Mouse (Mus musculus) MEL (cell line): Measurements from ENCODE around the gene Bsnd.

Source experiments
- CTCF ChIP-seq, 3 experiments: IDR thresholded peaks in 2 of 3; conservative IDR thresholded peaks in 1 of 3; 2 replicates each; pipeline ENCODE4 v1.5.1; 2011 to 2012; ENCODE audit warnings: low read length in 3 of 3, low read depth in 2 of 3, mild to moderate bottlenecking in 2 of 3, improper control_type of control experiment in 1 of 3, inconsistent platforms in 1 of 3, mixed read lengths in 1 of 3, moderate library complexity in 1 of 3; ENCODE audit not compliant: control insufficient read depth in 1 of 3, insufficient read depth in 1 of 3, poor library complexity in 1 of 3, severe bottlenecking in 1 of 3
- POLR2A ChIP-seq, 2 experiments: IDR thresholded peaks; 2 replicates each; pipeline ENCODE4 v1.6.1; 2011 to 2012; ENCODE audit warnings: low read length in 2 of 2, mild to moderate bottlenecking in 2 of 2, control low read depth in 1 of 2, improper control_type of control experiment in 1 of 2, low read depth in 1 of 2, moderate library complexity in 1 of 2; ENCODE audit not compliant: control insufficient read depth in 1 of 2, insufficient read depth in 1 of 2, poor library complexity in 1 of 2

- TF ChIP-seq POLR2A (IDR thresholded peaks at IDR 0.05; ENCODE audit: control insufficient read depth in 1 of 2, insufficient read depth in 1 of 2, low read depth in 1 of 2, low read length in 2 of 2, poor library complexity in 1 of 2) (no peak), CTCF (IDR thresholded peaks at IDR 0.05 in 2 of 3, conservative IDR thresholded peaks at IDR 0.05 in 1 of 3; ENCODE audit: control insufficient read depth in 1 of 3, insufficient read depth in 1 of 3, low read depth in 2 of 3, low read length in 3 of 3, poor library complexity in 1 of 3, severe bottlenecking in 1 of 3) (peak; percentile 37 to 52 (median 52))
These were observed 11.5 kb upstream of the Bsnd start for GRCm38 (mm10) chr4:106503578-106503977.
